Mouse (Mus musculus): ENCODE data around the gene Gng4. TPM values are rescaled to one million over a fixed set of nuclear protein-coding genes. Genes with fewer than 3 reads are reported as not detected.
"Not testable (repeated sequence)": the region's sequence is repeated elsewhere in the genome, so short reads cannot be mapped to it uniquely, and the experiment has no call there.

Gene Gng4
- total RNA-seq (2021): under 1 TPM; 0.37 to 0.39 TPM
- long read RNA-seq, experiment 1: 0 reads
- long read RNA-seq, experiment 2: 0 reads

GRCm38 (mm10) chr13:13783894-13784419 is at the start of gene Gng4:
Gene Gng4 (plus strand): TSS chr13:13784059.
- peak; percentile 37 to 39 for DNase-seq

DNA sequence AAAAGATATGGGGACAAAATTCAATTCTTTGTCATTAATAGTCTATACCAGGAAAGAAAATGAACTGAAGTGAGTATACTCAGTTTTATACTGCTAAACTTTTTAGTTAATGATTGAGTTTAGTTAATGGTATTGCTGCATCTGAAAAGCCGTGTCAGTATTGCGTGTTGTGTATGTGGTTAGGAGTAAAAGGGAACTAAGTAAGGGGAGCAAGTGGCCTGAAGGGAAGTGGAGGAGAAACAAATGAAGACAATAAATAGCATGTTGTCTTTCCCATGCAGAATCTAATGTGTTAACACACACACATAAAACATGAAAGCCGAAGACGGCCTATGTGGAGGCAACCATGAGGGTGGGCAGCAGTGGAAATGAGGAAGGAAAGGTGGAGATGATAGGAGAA is 44.6 kb upstream of the Gng4 start:
- DNase-seq: no peak

DNA sequence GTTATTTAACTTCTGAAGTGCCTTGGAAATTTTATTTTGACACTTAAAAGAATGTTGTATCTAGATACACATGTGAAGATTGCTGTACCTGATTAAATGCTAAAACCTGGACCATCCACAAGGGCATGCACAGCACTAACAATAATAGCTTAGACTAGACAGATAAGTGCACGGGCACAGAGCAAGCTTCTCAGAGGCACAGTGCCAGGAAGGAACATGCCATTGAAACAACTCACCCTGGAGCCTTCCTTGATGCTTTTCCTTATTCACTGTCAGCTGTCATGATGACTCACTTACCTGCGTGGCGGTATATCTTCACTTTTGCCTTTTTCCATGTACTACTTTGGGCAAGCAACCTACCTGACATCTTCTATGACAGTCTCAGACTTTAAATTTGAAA is 37.9 kb upstream of the Gng4 start:
- DNase-seq: peak in 1 of 2 experiments; percentile 3

- peak in 1 of 2 experiments; percentile 30 for DNase-seq
These were observed 7.9 kb upstream of the Gng4 start for GRCm38 (mm10) chr13:13775778-13776494.

DNA sequence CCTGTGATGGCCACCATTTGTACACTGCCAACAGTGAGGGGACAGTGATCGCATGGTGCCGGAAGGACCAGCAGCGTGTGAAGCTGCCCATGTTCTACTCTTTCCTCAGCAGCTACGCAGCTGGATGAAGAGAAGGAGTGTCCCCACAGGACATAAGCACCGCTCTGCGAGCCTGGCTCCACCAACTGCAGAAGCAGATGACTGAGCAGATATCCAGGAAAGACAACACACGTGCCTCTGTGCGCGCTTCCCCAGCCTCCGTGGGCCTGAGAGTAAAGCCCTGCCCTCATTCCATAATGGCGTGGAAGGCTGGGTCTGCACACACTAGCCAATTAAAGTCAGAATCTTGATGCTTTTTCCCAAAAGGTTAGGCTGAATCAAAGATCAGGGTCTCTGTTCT is 6.8 kb upstream of the Gng4 start:
- no peak for DNase-seq

DNA sequence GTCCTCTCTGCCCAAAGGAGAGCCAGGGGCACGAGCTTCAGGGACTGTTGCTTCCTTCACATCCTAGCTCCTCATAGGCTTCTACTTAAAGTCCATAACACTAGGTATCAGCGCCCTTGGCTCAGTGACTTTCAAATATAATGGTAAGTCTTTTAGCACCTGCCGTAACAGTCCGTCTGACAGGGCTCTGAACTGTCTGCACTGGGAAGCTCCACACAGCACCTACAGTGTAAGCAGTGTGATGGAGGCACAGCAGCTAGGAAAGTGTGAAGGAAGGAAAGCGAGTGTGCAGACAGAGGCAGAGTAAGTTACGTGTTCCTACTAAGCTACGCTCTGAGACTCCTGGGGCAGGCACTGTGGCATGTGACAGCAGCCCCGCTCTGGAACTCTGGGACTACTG is 6.2 kb upstream of the Gng4 start:
- no peak for DNase-seq

GRCm38 (mm10) chr13:13778837-13779458 is 4.9 kb upstream of the Gng4 start:
- no peak for DNase-seq

GRCm38 (mm10) chr13:13780271-13780670 is 3.6 kb upstream of the Gng4 start:
- DNase-seq: no peak

- no peak for DNase-seq
These were observed 2.8 kb upstream of the Gng4 start for GRCm38 (mm10) chr13:13781026-13781425.

- no peak for DNase-seq
These were observed 563 bp upstream of the Gng4 start for GRCm38 (mm10) chr13:13783296-13783695.

DNA sequence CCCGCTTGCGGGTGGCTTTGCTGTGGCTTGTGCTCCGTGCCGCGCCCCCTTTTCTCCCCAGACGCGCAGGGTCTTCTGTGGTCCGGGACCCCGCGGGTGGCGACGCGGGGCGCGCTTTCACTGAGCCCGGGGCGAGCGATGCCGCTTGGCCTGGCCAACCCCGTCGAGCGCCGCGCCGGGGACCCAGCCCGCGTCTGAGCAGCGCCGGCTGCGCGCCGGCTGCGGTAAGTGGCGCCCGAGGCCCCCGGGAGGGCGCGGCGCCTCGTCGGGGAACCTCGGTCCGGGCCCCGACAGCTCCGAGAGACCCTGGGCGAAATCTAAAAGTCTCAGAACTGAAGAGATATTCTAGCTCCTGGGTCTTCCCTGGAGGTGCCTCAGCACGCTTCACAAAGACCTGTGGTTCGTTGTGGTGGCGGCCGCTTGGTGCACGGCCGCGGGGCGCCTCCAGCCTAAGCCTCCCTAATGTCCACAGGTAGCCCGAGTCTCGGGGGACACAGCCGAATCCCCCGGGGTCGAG is 619 bp downstream of the Gng4 start:
- no peak for DNase-seq

DNA sequence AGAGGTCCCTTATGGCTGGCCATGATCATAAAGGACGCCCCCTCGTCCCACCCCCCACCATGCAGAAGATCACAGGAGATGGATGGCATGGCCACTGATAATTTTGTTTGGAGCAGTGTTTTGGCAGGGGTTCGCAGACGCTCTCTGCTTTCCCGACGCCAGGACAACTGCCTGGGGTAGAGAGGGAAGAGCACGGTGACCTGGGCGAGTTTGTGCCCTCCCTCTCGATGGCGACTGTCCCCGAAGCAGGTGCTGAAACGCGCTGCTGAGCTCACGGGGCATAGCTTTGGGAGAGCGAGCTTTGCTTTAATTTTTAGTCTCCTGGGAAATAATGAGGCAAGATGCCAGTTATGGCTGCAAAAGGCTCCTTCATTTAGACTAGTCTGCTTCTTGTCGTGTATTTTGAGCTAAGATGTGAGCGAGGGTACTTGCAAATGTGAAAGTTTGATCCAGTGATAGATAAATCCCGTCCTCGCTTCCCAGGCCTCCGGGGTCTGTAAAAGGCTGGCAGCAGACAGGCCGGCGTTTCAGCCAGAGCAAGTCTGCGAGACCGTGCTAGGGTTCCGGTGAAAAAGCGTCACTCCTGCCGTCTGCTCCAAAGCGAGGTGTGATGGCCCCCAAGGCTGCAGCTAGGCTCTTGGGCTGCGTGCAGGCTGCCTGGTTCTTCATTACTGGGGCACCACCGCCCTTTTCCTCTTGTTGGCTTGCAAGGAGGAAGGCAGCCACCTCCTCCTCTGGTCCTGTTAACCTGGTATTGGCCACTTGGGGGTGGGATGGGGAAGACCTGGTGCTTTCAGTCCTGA is 1.3 kb downstream of the Gng4 start:
- peak; percentile 10 to 17 for DNase-seq

GRCm38 (mm10) chr13:13786971-13787370 is 3.1 kb downstream of the Gng4 start:
- DNase-seq: no peak

GRCm38 (mm10) chr13:13788070-13788469 is 4.2 kb downstream of the Gng4 start:
- no peak for DNase-seq

GRCm38 (mm10) chr13:13791981-13792380 is 8.1 kb downstream of the Gng4 start:
- DNase-seq: no peak

- DNase-seq: no peak
These were observed 11.4 kb downstream of the Gng4 start for GRCm38 (mm10) chr13:13795166-13795832.

GRCm38 (mm10) chr13:13796082-13796481 is 12.2 kb downstream of the Gng4 start:
- no peak for DNase-seq

- not testable (repeated sequence) for DNase-seq
These were observed 14.0 kb downstream of the Gng4 start for GRCm38 (mm10) chr13:13797816-13798215.

DNA sequence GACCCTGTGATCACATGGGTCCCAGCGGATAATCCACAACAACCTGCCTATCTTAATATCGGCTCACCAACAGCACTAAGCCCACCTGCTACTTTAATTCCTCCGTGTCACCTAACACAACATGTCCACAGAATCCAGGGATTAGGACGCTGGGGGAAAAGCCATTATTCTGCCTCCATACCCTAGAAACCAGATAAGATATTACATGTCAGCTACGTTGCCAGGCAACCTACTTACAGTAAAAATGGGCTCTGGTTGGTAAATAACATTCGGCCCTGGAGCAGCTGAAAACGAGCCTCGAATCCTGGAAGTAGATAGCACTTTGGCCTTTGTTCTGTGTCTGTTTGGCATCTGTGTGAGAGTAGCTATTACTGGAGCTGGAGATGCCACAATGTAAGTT is 14.9 kb downstream of the Gng4 start:
- no peak for DNase-seq

DNA sequence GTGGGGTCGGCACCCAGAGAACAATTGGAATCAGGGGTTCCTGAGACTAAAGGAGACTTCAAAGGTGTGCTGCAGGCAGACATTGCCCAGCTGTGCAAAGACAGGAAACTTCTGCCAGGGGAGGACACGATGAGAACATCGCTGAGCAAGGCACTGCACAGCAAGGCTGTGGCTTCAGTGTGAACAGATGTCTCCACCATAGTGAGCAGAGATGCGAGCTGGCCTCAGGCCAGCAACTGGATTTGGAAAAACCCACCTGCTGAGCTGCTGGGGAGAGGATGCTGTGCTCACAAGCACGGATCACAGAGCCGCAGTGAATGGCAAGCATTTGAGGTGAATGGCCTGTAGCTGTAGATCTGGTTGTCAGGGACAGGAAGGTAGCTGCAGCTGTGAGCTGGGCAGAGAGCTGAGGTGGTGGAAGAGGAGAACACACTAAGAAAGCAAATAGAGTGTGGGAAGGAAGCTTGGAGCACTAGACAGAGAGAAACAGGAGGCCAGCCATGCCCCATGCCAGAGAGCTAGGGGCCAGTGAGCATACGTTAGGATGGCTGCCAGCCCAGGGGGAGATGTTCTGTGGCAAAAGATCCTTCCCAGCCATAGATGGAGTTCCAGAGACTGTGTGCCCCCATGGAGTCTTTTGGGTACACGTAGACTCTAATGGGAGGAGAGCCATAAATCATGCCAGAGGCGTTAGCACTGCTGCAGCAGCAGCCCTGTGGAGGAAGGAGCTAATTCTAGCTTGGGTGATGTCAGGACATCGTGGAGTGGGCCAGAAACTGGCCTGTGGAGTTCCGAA is 24.7 kb downstream of the Gng4 start:
- DNase-seq: no peak

DNA sequence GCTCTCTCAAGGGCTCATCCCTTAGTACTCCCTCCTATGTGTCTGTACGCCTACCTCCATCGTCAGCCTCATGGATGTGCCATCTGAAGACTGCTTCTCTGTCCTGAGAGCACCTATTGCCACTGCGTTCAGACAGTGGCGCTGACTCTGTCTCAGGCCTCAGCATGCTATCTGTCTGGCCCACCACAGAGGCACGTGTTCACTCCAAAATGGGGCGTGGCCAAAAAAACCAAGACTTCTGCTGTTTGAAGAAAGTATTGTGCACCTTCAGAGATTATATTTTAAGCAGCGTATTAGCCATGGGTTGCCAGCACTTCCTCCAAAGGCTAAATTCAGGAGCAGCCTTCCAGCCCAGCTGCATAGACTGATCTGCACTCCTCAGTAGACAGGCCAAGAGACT is 27.0 kb downstream of the Gng4 start:
- DNase-seq: no peak
